Mouse (Mus musculus): ENCODE results near the gene Olfr987.
"Not testable (repeated sequence)": the region's sequence is repeated elsewhere in the genome, so short reads cannot be mapped to it uniquely, and the experiment has no call there.

- not testable (repeated sequence) for TF ChIP-seq CTCF (IDR thresholded peaks at IDR 0.05; ENCODE audit: low read depth, low read length); EP300 (IDR thresholded peaks at IDR 0.05; ENCODE audit: insufficient read depth, low read depth, low read length); POLR2A (IDR thresholded peaks at IDR 0.05; ENCODE audit: insufficient read depth, low read length)
Measured at GRCm38 (mm10) chr2:85363127-85363526, 24.0 kb upstream of the Olfr987 start, which contains the start of gene Olfr988.
